16 mouse cellular contexts compared by ENCODE assay signal in genomic region chr1:132128311-132128710, GRCm38 (mm10). TPM values are rescaled to one million over a fixed set of nuclear protein-coding genes. Genes with fewer than 3 reads are reported as not detected.
A peak's percentile ranks its signal among the peaks of the same experiment; 100 is the strongest.
DNase-seq lines count a peak whose midpoint lies in the region; ATAC-seq and TF ChIP-seq lines count a peak whose summit lies in the region.
"Had no signal": no experiment of that assay in that cellular context is flagged by ENCODE, and none has a peak within 500 bp of the region (broad histone marks: within the 10 kb centered on the region; RNA-seq: fewer than 3 reads in every experiment).

No protein-coding gene starts in this region.

- no peaks in the 10 kb centered on the region for H3K79me2 ChIP-seq in heart, adult 2 months (replicated peaks; ENCODE audit: control insufficient read depth, insufficient read depth, low read length)

- H3K4me3 ChIP-seq in heart, embryonic 10.5 days, result no peak overlapping the region
- no peak overlapping the region for H3K4me3 ChIP-seq in heart, adult 2 months
- no peak overlapping the region for H3K4me3 ChIP-seq in lung, embryonic 15.5 days
- H3K4me3 ChIP-seq: forebrain, embryonic 15.5 days; hindbrain, embryonic 15.5 days; liver, embryonic 12.5 days had no signal

- TF ChIP-seq CTCF in heart, adult 2 months (IDR thresholded peaks at IDR 0.05), result no peak

- no peak for TF ChIP-seq EP300 in heart, adult 2 months (IDR thresholded peaks at IDR 0.05; ENCODE audit: insufficient read depth, low read depth, low read length)

- no peak for TF ChIP-seq POLR2A in heart, adult 2 months (IDR thresholded peaks at IDR 0.05; ENCODE audit: insufficient read depth, low read depth, low read length)

- H3K9me3 ChIP-seq in heart, embryonic 10.5 days, result peaks cover 3% of the 10 kb centered on the region; the same call in 1 of the 2 replicates
- no peaks in the 10 kb centered on the region for H3K9me3 ChIP-seq in lung, embryonic 15.5 days
- H3K9me3 ChIP-seq: forebrain, embryonic 15.5 days; hindbrain, embryonic 15.5 days; liver, embryonic 12.5 days had no signal

- H3K27me3 ChIP-seq in heart, embryonic 10.5 days (ENCODE audit: insufficient read depth, poor library complexity, severe bottlenecking), result peaks cover 5% of the 10 kb centered on the region
- no peaks in the 10 kb centered on the region for H3K27me3 ChIP-seq in heart, adult 2 months (ENCODE audit: control insufficient read depth, insufficient read depth, low read length)
- no peaks in the 10 kb centered on the region for H3K27me3 ChIP-seq in lung, embryonic 15.5 days
- H3K27me3 ChIP-seq: forebrain, embryonic 15.5 days; hindbrain, embryonic 15.5 days had no signal

- no peaks in the 10 kb centered on the region for H3K36me3 ChIP-seq in heart, embryonic 10.5 days
- H3K36me3 ChIP-seq in heart, adult 2 months (ENCODE audit: control insufficient read depth, insufficient read depth, low read length), result no peaks in the 10 kb centered on the region
- no peaks in the 10 kb centered on the region for H3K36me3 ChIP-seq in lung, embryonic 15.5 days
- H3K36me3 ChIP-seq: forebrain, embryonic 15.5 days; hindbrain, embryonic 15.5 days; liver, embryonic 12.5 days had no signal

- peak overlapping the region; percentile 18; the same call in 1 of the 2 replicates for H3K27ac ChIP-seq in heart, embryonic 10.5 days
- no peak overlapping the region for H3K27ac ChIP-seq in heart, adult 2 months
- H3K27ac ChIP-seq in lung, embryonic 15.5 days, result peak overlapping the region; percentile 44; the same call in 1 of the 2 replicates
- H3K27ac ChIP-seq: forebrain, embryonic 15.5 days; hindbrain, embryonic 15.5 days; liver, embryonic 12.5 days had no signal

- ATAC-seq in lung, embryonic 15.5 days (ENCODE audit: borderline replicate concordance, extremely low read depth, low FRiP score, low TSS enrichment), result no peak
- ATAC-seq: forebrain, embryonic 15.5 days; liver, embryonic 12.5 days had no signal

- intact Hi-C loops in heart, adult 2 months (cut with DNase I), result no loop called here

- WGBS in heart, embryonic 10.5 days, result 64% methylated on average over 7 of the region's 7 CpGs
- WGBS in heart, adult 2 months, result 43% methylated on average over 7 of the region's 7 CpGs
- WGBS in lung, embryonic 15.5 days, result 44% methylated on average over 7 of the region's 7 CpGs

- DNase-seq in heart, embryonic 10.5 days (ENCODE audit: low spot score), result no peak
- no peak for DNase-seq in heart, adult 2 months
- no peak for DNase-seq in lung, postnatal 14 days
- peak; percentile 52 to 61 for DNase-seq in kidney, postnatal 4 days
- no peak for DNase-seq in urinary bladder, adult 18-20 months (ENCODE audit: low spot score in 2 of 2)
- no peak for DNase-seq in c-Kit-positive CD71-positive TER-119-positive erythroid progenitor cells, embryonic 14.5 days (ENCODE audit: low spot score)
- DNase-seq: adrenal gland, postnatal 10 days; cerebellum, postnatal 36 days; gastrocnemius, postnatal 36 days; right cerebral cortex, postnatal 25 days; thymus, postnatal 36 days had no signal

- peaks cover 49% of the 10 kb centered on the region for H3K4me1 ChIP-seq in heart, embryonic 10.5 days
- H3K4me1 ChIP-seq in heart, adult 2 months (ENCODE audit: control insufficient read depth, insufficient read depth, low read length), result peaks cover 12% of the 10 kb centered on the region
- H3K4me1 ChIP-seq in lung, embryonic 15.5 days, result peaks cover 60% of the 10 kb centered on the region

- H3K4me2 ChIP-seq in lung, embryonic 15.5 days, result no peak overlapping the region
- H3K4me2 ChIP-seq: forebrain, embryonic 15.5 days; hindbrain, embryonic 15.5 days; liver, embryonic 12.5 days had no signal

- no peak overlapping the region for H3K9ac ChIP-seq in heart, adult 2 months (ENCODE audit: low read depth, low read length)
- no peak overlapping the region for H3K9ac ChIP-seq in lung, embryonic 15.5 days
- H3K9ac ChIP-seq: forebrain, embryonic 15.5 days; hindbrain, embryonic 15.5 days; liver, embryonic 12.5 days had no signal

RNA-seq across cellular contexts. Expression of gene Cdk18, which starts 11.2 kb away (rescaled TPM):
- polyA plus RNA-seq in heart, embryonic 10.5 days (2016; fragmentation: Nextera tagmentation; extraction: Ambion mirVana), result 6.8 and 6.9 TPM in 2 replicates
- total RNA-seq in heart, adult 2 months (2021), result 10 to 100 TPM; 14.0 to 15.8 TPM
- 20.9 and 25.1 TPM in 2 replicates for polyA plus RNA-seq in heart, adult 2 months (2012; rRNA removed)
- 6.5 and 7.7 TPM in 2 replicates for polyA plus RNA-seq in lung, embryonic 15.5 days (2015; fragmentation: Nextera tagmentation; extraction: Ambion mirVana)
- total RNA-seq: megakaryocyte, adult 5-6 weeks had no signal

Comparison
In these comparisons a context has a peak if more than half of its experiments do, and no peak if none do; other contexts are left out.
1. DNase-seq: peak in kidney, postnatal 4 days (2 of 2); none in heart, embryonic 10.5 days (single experiment), heart, adult 2 months (0 of 2), lung, postnatal 14 days (single experiment), urinary bladder, adult 18-20 months (0 of 2) and c-Kit-positive CD71-positive TER-119-positive erythroid progenitor cells, embryonic 14.5 days (single experiment).